25 mouse cellular contexts compared by ENCODE assay signal in the genomic region with DNA sequence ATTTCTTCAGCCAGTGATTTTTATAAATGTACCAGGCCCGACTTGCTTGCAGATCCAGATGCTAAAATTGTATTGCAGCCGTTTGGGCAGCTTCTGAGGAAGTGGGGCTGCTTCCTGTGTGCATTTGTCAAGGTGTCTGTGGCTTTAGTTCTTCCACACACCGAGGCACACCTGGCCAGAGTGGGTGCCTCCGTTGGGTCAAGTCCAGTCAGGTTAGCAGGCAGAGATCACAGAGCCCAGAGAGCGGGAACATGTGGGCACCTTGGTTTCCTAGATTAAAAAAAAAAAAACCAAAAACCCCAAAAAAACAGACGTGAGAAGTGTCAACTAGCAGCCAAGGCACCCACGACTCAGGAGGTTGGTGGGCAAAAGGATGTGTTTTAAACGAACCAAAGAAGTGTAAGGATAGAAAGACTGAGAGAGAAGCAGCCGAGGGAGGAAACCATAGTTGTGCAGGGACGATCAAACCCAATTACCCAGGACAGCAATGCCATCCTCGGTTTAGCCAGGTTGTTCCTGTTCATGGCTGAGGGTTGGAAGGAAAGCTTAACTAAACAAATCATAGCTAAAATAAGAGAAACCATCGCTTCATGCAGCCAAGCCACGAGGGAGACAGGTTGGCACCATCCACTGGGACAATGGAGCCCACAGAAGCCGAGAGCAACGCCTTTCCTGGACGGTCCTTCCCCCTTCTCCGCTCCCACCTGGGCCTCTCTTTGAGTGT. TPM values are rescaled to one million over a fixed set of nuclear protein-coding genes. Genes with fewer than 3 reads are reported as not detected.
A peak's percentile ranks its signal among the peaks of the same experiment; 100 is the strongest.
DNase-seq lines count a peak whose midpoint lies in the region; ATAC-seq and TF ChIP-seq lines count a peak whose summit lies in the region.
"Had no signal": no experiment of that assay in that cellular context is flagged by ENCODE, and none has a peak within 500 bp of the region (broad histone marks: within the 10 kb centered on the region; RNA-seq: fewer than 3 reads in every experiment).

No protein-coding gene starts in this region.

- no peak overlapping the region for H3K9ac ChIP-seq in limb, embryonic 14.5 days (ENCODE audit: low read depth, low read length, severe bottlenecking)
- H3K9ac ChIP-seq: embryonic facial prominence, embryonic 15.5 days; forebrain, postnatal 0 days; heart, embryonic 13.5 days; neural tube, embryonic 12.5 days; stomach, embryonic 15.5 days had no signal

- H3K36me3 ChIP-seq in limb, embryonic 14.5 days (ENCODE audit: control insufficient read depth, insufficient read depth, low read length) = no peaks in the 10 kb centered on the region
- no peaks in the 10 kb centered on the region for H3K36me3 ChIP-seq in limb, embryonic 10.5 days
- H3K36me3 ChIP-seq in splenic B cell, adult 2 months (ENCODE audit: control insufficient read depth, insufficient read depth, low read length, poor library complexity, severe bottlenecking) = no peaks in the 10 kb centered on the region
- H3K36me3 ChIP-seq: embryonic facial prominence, embryonic 15.5 days; forebrain, embryonic 10.5 days; G1E; heart, embryonic 13.5 days; hindbrain, embryonic 10.5 days; neural tube, embryonic 12.5 days; stomach, embryonic 15.5 days had no signal

- no peak overlapping the region for H3K4me3 ChIP-seq in limb, embryonic 14.5 days (replicated peaks; ENCODE audit: low read length)
- H3K4me3 ChIP-seq in limb, embryonic 10.5 days = no peak overlapping the region
- H3K4me3 ChIP-seq: embryonic facial prominence, embryonic 15.5 days; forebrain, embryonic 10.5 days; gastrocnemius, adult 2 months; heart, embryonic 13.5 days; hindbrain, embryonic 10.5 days; neural tube, embryonic 12.5 days; stomach, embryonic 15.5 days had no signal

- no peak overlapping the region for H3K4me2 ChIP-seq in limb, embryonic 14.5 days (replicated peaks; ENCODE audit: low read depth, low read length, severe bottlenecking)
- H3K4me2 ChIP-seq: embryonic facial prominence, embryonic 15.5 days; heart, embryonic 13.5 days; neural tube, embryonic 12.5 days; stomach, embryonic 15.5 days had no signal

- no peak for ATAC-seq in limb, embryonic 14.5 days (ENCODE audit: low FRiP score, low read depth)
- ATAC-seq in common myeloid progenitor, adult 5-6 weeks (replicated peaks; ENCODE audit: low read depth, poor library complexity, severe bottlenecking) = peak; percentile 20; the same call in 1 of the 2 replicates
- ATAC-seq: forebrain, postnatal 0 days; hindbrain, postnatal 0 days had no signal

- no peak for TF ChIP-seq POLR2A in limb, embryonic 14.5 days (IDR thresholded peaks at IDR 0.05; ENCODE audit: borderline replicate concordance, extremely low read depth, insufficient read depth, insufficient read length)

- 71% methylated on average over 17 of the region's 17 CpGs for WGBS in limb, embryonic 14.5 days
- 88% methylated on average over 17 of the region's 17 CpGs for WGBS in limb, embryonic 10.5 days

- no peaks in the 10 kb centered on the region for H3K9me3 ChIP-seq in limb, embryonic 14.5 days (ENCODE audit: control insufficient read depth, low read length)
- no peaks in the 10 kb centered on the region for H3K9me3 ChIP-seq in limb, embryonic 10.5 days (replicated peaks)
- H3K9me3 ChIP-seq: embryonic facial prominence, embryonic 15.5 days; forebrain, embryonic 10.5 days; G1E; heart, embryonic 13.5 days; hindbrain, embryonic 10.5 days; neural tube, embryonic 12.5 days; stomach, embryonic 15.5 days had no signal

- DNase-seq in limb, embryonic 14.5 days (ENCODE audit: low spot score) = no peak
- no peak for DNase-seq in limb, embryonic 10.5 days (ENCODE audit: low spot score)
- DNase-seq in splenic B cell, adult 2 months (ENCODE audit: low read depth, low spot score) = peak; percentile 31
- DNase-seq in thymus, postnatal 36 days = peak; percentile 73 to 82
- no peak for DNase-seq in lung, adult 18-20 months
- no peak for DNase-seq in kidney, adult 9 months
- no peak for DNase-seq in cerebellum, adult 11-12 months
- DNase-seq: adrenal gland, postnatal 14 days; cerebellum, adult 11 months; cerebellum, postnatal 25 days; forebrain, postnatal 0 days; gastrocnemius, adult 2 months; kidney, adult 11 months; kidney, postnatal 10 days; lung, adult 2 months; right cerebral cortex, adult 18-20 months had no signal

- H3K27ac ChIP-seq in limb, embryonic 14.5 days (replicated peaks; ENCODE audit: low read depth, low read length) = 0 out of 2 replicates have a peak overlapping the region, but pooled peaks have one; percentile 38
- no peak overlapping the region for H3K27ac ChIP-seq in limb, embryonic 10.5 days
- H3K27ac ChIP-seq: embryonic facial prominence, embryonic 15.5 days; forebrain, embryonic 10.5 days; heart, embryonic 13.5 days; hindbrain, embryonic 10.5 days; hindbrain, postnatal 0 days; neural tube, embryonic 12.5 days; stomach, embryonic 15.5 days had no signal

- no peaks in the 10 kb centered on the region for H3K27me3 ChIP-seq in limb, embryonic 14.5 days (ENCODE audit: control insufficient read depth, insufficient read depth, low read length)
- H3K27me3 ChIP-seq in limb, embryonic 10.5 days (ENCODE audit: low read depth, poor library complexity, severe bottlenecking) = no peaks in the 10 kb centered on the region
- H3K27me3 ChIP-seq in splenic B cell, adult 2 months (ENCODE audit: control insufficient read depth, insufficient read depth, low read length, poor library complexity, severe bottlenecking) = no peaks in the 10 kb centered on the region
- H3K27me3 ChIP-seq: embryonic facial prominence, embryonic 15.5 days; heart, embryonic 13.5 days; neural tube, embryonic 12.5 days; stomach, embryonic 15.5 days had no signal

- peaks cover 17% of the 10 kb centered on the region; the same call in 1 of the 2 replicates for H3K4me1 ChIP-seq in limb, embryonic 14.5 days (ENCODE audit: control insufficient read depth, insufficient read depth, low read length)
- H3K4me1 ChIP-seq in limb, embryonic 10.5 days = peaks cover 11% of the 10 kb centered on the region; the same call in 1 of the 2 replicates
- H3K4me1 ChIP-seq: hindbrain, embryonic 10.5 days; neural tube, embryonic 12.5 days had no signal

RNA-seq across cellular contexts. Expression of a gene that starts 47.1 kb away (rescaled TPM):
- polyA plus RNA-seq in limb, embryonic 14.5 days (2012; rRNA removed) = 41.5 and 48.8 TPM in 2 replicates
- polyA plus RNA-seq in limb, embryonic 14.5 days (2014; fragmentation: Nextera tagmentation; extraction: Ambion mirVana) = 50.9 and 52.0 TPM in 2 replicates
- polyA plus RNA-seq in limb, embryonic 10.5 days (2016; fragmentation: Nextera tagmentation; extraction: Ambion mirVana) = 16.7 and 22.4 TPM in 2 replicates
- 30.3 and 62.7 TPM in 2 replicates for total RNA-seq in common myeloid progenitor, adult 5-6 weeks (2017)

Comparison
In these comparisons a context has a peak if more than half of its experiments do, and no peak if none do; other contexts are left out.
1. DNase-seq: peak in splenic B cell, adult 2 months (single experiment) and thymus, postnatal 36 days (2 of 2); none in limb, embryonic 14.5 days (single experiment), limb, embryonic 10.5 days (single experiment), lung, adult 18-20 months (0 of 2), kidney, adult 9 months (single experiment) and cerebellum, adult 11-12 months (single experiment).